Mouse (Mus musculus): ENCODE data around the gene Als2cr12. TPM values are rescaled to one million over a fixed set of nuclear protein-coding genes. Genes with fewer than 3 reads are reported as not detected.
"Not testable (repeated sequence)": the region's sequence is repeated elsewhere in the genome, so short reads cannot be mapped to it uniquely, and the experiment has no call there.

Als2cr12 gene
- total and polyA plus RNA-seq, 2 experiments from 2014 or later: 0.08 TPM; not detected in 1

- DNase-seq (ENCODE audit: low spot score): no peak
- Histone ChIP-seq H3K27me3 (ENCODE audit: insufficient read depth, low read length) (no peaks in the 10 kb centered on the region), H3K4me1 (ENCODE audit: insufficient read depth, low read length) (no peaks in the 10 kb centered on the region), H3K4me3 (ENCODE audit: low read length) (no peak overlapping the region), H3K9me3 (ENCODE audit: low read length) (no peaks in the 10 kb centered on the region), H3K36me3 (ENCODE audit: insufficient read depth, low read length) (no peaks in the 10 kb centered on the region), H3K4me2 (ENCODE audit: low read depth, low read length) (no peak overlapping the region), H3K9ac (replicated peaks; ENCODE audit: low read length) (no peak overlapping the region), H3K27ac (no peak overlapping the region)
- WGBS: 72% methylated on average over 3 of the region's 3 CpGs
- no peak for TF ChIP-seq CTCF (IDR thresholded peaks at IDR 0.05; ENCODE audit: low read depth)
- no peak for ATAC-seq
These were observed 4.2 kb upstream of the Als2cr12 start for GRCm38 (mm10) chr1:58699988-58700387.

GRCm38 (mm10) chr1:58698781-58699180 lies 3.0 kb upstream of the Als2cr12 start:
- WGBS: 88% methylated on average over 4 of the region's 4 CpGs
- H3K4me2 ChIP-seq (ENCODE audit: low read depth, low read length): no peak overlapping the region

GRCm38 (mm10) chr1:58697607-58698006 lies 1.8 kb upstream of the Als2cr12 start:
- not testable (repeated sequence) for H3K9ac ChIP-seq (replicated peaks; ENCODE audit: low read length); H3K4me1 ChIP-seq (ENCODE audit: insufficient read depth, low read length); H3K4me2 ChIP-seq (ENCODE audit: low read depth, low read length); H3K9me3 ChIP-seq (ENCODE audit: low read length); H3K4me3 ChIP-seq (ENCODE audit: low read length); H3K27ac ChIP-seq; H3K36me3 ChIP-seq (ENCODE audit: insufficient read depth, low read length); H3K27me3 ChIP-seq (ENCODE audit: insufficient read depth, low read length)
- peak; percentile 64 for TF ChIP-seq CTCF (IDR thresholded peaks at IDR 0.05; ENCODE audit: low read depth)
- WGBS: 56% methylated on average over 1 of the region's 1 CpGs
- peak; percentile 59 for DNase-seq (ENCODE audit: low spot score)
- ATAC-seq: peak; percentile 84; the same call in 1 of the 2 replicates

More at GRCm38 (mm10) chr1:58698781-58699180, 3.0 kb upstream of the Als2cr12 start:
- Histone ChIP-seq H3K9me3 (ENCODE audit: low read length) (no peaks in the 10 kb centered on the region), H3K36me3 (ENCODE audit: insufficient read depth, low read length) (no peaks in the 10 kb centered on the region), H3K27me3 (ENCODE audit: insufficient read depth, low read length) (no peaks in the 10 kb centered on the region), H3K27ac (no peak overlapping the region), H3K4me1 (ENCODE audit: insufficient read depth, low read length) (no peaks in the 10 kb centered on the region), H3K4me3 (ENCODE audit: low read length) (no peak overlapping the region), H3K9ac (replicated peaks; ENCODE audit: low read length) (no peak overlapping the region)
- ATAC-seq: no peak
- no peak for TF ChIP-seq CTCF (IDR thresholded peaks at IDR 0.05; ENCODE audit: low read depth)
- DNase-seq (ENCODE audit: low spot score): no peak

- Histone ChIP-seq H3K9me3 (ENCODE audit: low read length) (no peaks in the 10 kb centered on the region), H3K4me2 (ENCODE audit: low read depth, low read length) (no peak overlapping the region), H3K9ac (replicated peaks; ENCODE audit: low read length) (no peak overlapping the region), H3K27ac (no peak overlapping the region), H3K36me3 (ENCODE audit: insufficient read depth, low read length) (no peaks in the 10 kb centered on the region), H3K4me1 (ENCODE audit: insufficient read depth, low read length) (no peaks in the 10 kb centered on the region), H3K27me3 (ENCODE audit: insufficient read depth, low read length) (no peaks in the 10 kb centered on the region), H3K4me3 (ENCODE audit: low read length) (no peak overlapping the region)
- no peak for DNase-seq (ENCODE audit: low spot score)
- ATAC-seq: no peak
- 80% methylated on average over 1 of the region's 1 CpGs for WGBS
- no peak for TF ChIP-seq CTCF (IDR thresholded peaks at IDR 0.05; ENCODE audit: low read depth)
These were observed 2.1 kb downstream of the Als2cr12 start for GRCm38 (mm10) chr1:58693696-58694095.

GRCm38 (mm10) chr1:58691718-58692117 lies 4.1 kb downstream of the Als2cr12 start:
- H3K9ac ChIP-seq (replicated peaks; ENCODE audit: low read length); ATAC-seq; H3K36me3 ChIP-seq (ENCODE audit: insufficient read depth, low read length); H3K4me3 ChIP-seq (ENCODE audit: low read length); H3K27ac ChIP-seq; DNase-seq (ENCODE audit: low spot score); H3K4me1 ChIP-seq (ENCODE audit: insufficient read depth, low read length); H3K4me2 ChIP-seq (ENCODE audit: low read depth, low read length); H3K27me3 ChIP-seq (ENCODE audit: insufficient read depth, low read length); H3K9me3 ChIP-seq (ENCODE audit: low read length): not testable (repeated sequence)
- WGBS: 43% methylated on average over 1 of the region's 1 CpGs

- not testable (repeated sequence) for DNase-seq (ENCODE audit: low spot score); H3K9ac ChIP-seq (replicated peaks; ENCODE audit: low read length); H3K27ac ChIP-seq; H3K9me3 ChIP-seq (ENCODE audit: low read length); H3K27me3 ChIP-seq (ENCODE audit: insufficient read depth, low read length); ATAC-seq; H3K36me3 ChIP-seq (ENCODE audit: insufficient read depth, low read length); H3K4me1 ChIP-seq (ENCODE audit: insufficient read depth, low read length); H3K4me3 ChIP-seq (ENCODE audit: low read length); H3K4me2 ChIP-seq (ENCODE audit: low read depth, low read length)
- WGBS: 75% methylated on average over 2 of the region's 3 CpGs
These were observed 4.8 kb downstream of the Als2cr12 start for GRCm38 (mm10) chr1:58690834-58691488.

- ATAC-seq (no peak), DNase-seq (ENCODE audit: low spot score) (no peak)
- Histone ChIP-seq H3K27ac (no peak overlapping the region), H3K36me3 (ENCODE audit: insufficient read depth, low read length) (no peaks in the 10 kb centered on the region), H3K27me3 (ENCODE audit: insufficient read depth, low read length) (no peaks in the 10 kb centered on the region), H3K9me3 (ENCODE audit: low read length) (no peaks in the 10 kb centered on the region), H3K4me3 (ENCODE audit: low read length) (no peak overlapping the region), H3K4me1 (ENCODE audit: insufficient read depth, low read length) (no peaks in the 10 kb centered on the region), H3K4me2 (ENCODE audit: low read depth, low read length) (no peak overlapping the region), H3K9ac (replicated peaks; ENCODE audit: low read length) (no peak overlapping the region)
- no peak for TF ChIP-seq CTCF (IDR thresholded peaks at IDR 0.05; ENCODE audit: low read depth)
- WGBS: 64% methylated on average over 6 of the region's 6 CpGs
These were observed 5.6 kb downstream of the Als2cr12 start for GRCm38 (mm10) chr1:58690006-58690744.

All from hindbrain, postnatal 0 days (tissue).